Mouse (Mus musculus) heart, postnatal 4 days (tissue): Measurements from ENCODE around the gene Barx1. TPM values are rescaled to one million over a fixed set of nuclear protein-coding genes. Genes with fewer than 3 reads are reported as not detected.

Experiments used
- DNase-seq: peaks from one replicate; pipeline ENCODE4 v3.0.0; 2021
- total RNA-seq, 2 experiments: library from RNA; stranded (reverse); gene quantifications; 2 replicates each; pipeline ENCODE4 v1.2.3; 2021

The Barx1 gene
- total RNA-seq: not detected

- no peak for DNase-seq
Observed at GRCm38 (mm10) chr13:48662431-48663143, at the start of gene Barx1. Barx1 (plus strand) TSS chr13:48662998.

- DNase-seq: no peak
Observed at GRCm38 (mm10) chr13:48614525-48614924, 48.3 kb upstream of the Barx1 start.

- DNase-seq: no peak
Observed at GRCm38 (mm10) chr13:48617774-48618173, 45.0 kb upstream of the Barx1 start.

GRCm38 (mm10) chr13:48618890-48619289, 43.9 kb upstream of the Barx1 start:
- DNase-seq: no peak

- DNase-seq: no peak
Observed at GRCm38 (mm10) chr13:48624968-48625398, 37.8 kb upstream of the Barx1 start.

GRCm38 (mm10) chr13:48625433-48626184, 37.2 kb upstream of the Barx1 start, which contains the start of gene Ptpdc1:
Ptpdc1 (minus strand) TSS chr13:48625664.
- DNase-seq: peak; percentile 98

- DNase-seq: no peak
Observed at GRCm38 (mm10) chr13:48631691-48632090, 31.1 kb upstream of the Barx1 start.

GRCm38 (mm10) chr13:48637706-48638105, 25.1 kb upstream of the Barx1 start:
- no peak for DNase-seq

- peak; percentile 66 for DNase-seq
Observed at GRCm38 (mm10) chr13:48639570-48639969, 23.2 kb upstream of the Barx1 start.

- no peak for DNase-seq
Observed at GRCm38 (mm10) chr13:48643072-48643471, 19.7 kb upstream of the Barx1 start.

GRCm38 (mm10) chr13:48643991-48644390, 18.8 kb upstream of the Barx1 start:
- DNase-seq: no peak

GRCm38 (mm10) chr13:48646696-48647095, 16.1 kb upstream of the Barx1 start:
- DNase-seq: no peak

GRCm38 (mm10) chr13:48650615-48651014, 12.2 kb upstream of the Barx1 start:
- DNase-seq: no peak

GRCm38 (mm10) chr13:48651132-48652065, 11.4 kb upstream of the Barx1 start:
- DNase-seq: no peak

- DNase-seq: peak; percentile 83
Observed at GRCm38 (mm10) chr13:48653788-48654770, 8.7 kb upstream of the Barx1 start.

- peak; percentile 75 for DNase-seq
Observed at GRCm38 (mm10) chr13:48655637-48656036, 7.2 kb upstream of the Barx1 start.

- no peak for DNase-seq
Observed at GRCm38 (mm10) chr13:48657791-48658190, 5.0 kb upstream of the Barx1 start.

- peak; percentile 25 for DNase-seq
Observed at GRCm38 (mm10) chr13:48658588-48659253, 4.1 kb upstream of the Barx1 start.

- DNase-seq: peak; percentile 29
Observed at GRCm38 (mm10) chr13:48659254-48660220, 3.3 kb upstream of the Barx1 start.
